Mouse (Mus musculus) MEL-GATA-1-ER (cell line): Measurements from ENCODE around the gene Kndc1.

Experiments
- DNase-seq: peaks from one replicate; pipeline ENCODE4 v3.0.0-alpha.2; 2012; ENCODE audit warnings: low read depth; ENCODE audit errors: extremely low read depth

The Kndc1 gene

GRCm38 (mm10) chr7:139894655-139895557 lies at the start of gene Kndc1:
Gene Kndc1, plus strand, starts transcription at chr7:139894696.
- no peak for DNase-seq

- DNase-seq, result no peak
Observed at GRCm38 (mm10) chr7:139845101-139845500, 49.4 kb upstream of the Kndc1 start.

GRCm38 (mm10) chr7:139850152-139850551 lies 44.3 kb upstream of the Kndc1 start:
- no peak for DNase-seq

GRCm38 (mm10) chr7:139850677-139851076 lies 43.8 kb upstream of the Kndc1 start:
- DNase-seq, result no peak

GRCm38 (mm10) chr7:139851098-139851497 lies 43.4 kb upstream of the Kndc1 start:
- DNase-seq, result no peak

- no peak for DNase-seq
Observed at GRCm38 (mm10) chr7:139855261-139855660, 39.2 kb upstream of the Kndc1 start.

- DNase-seq, result peak; percentile 2
Observed at GRCm38 (mm10) chr7:139861411-139861810, 33.1 kb upstream of the Kndc1 start.

- DNase-seq, result no peak
Observed at GRCm38 (mm10) chr7:139863076-139863475, 31.4 kb upstream of the Kndc1 start.

GRCm38 (mm10) chr7:139864253-139864652 lies 30.2 kb upstream of the Kndc1 start:
- no peak for DNase-seq

GRCm38 (mm10) chr7:139864871-139865270 lies 29.6 kb upstream of the Kndc1 start:
- no peak for DNase-seq

GRCm38 (mm10) chr7:139871014-139871413 lies 23.5 kb upstream of the Kndc1 start:
- DNase-seq, result no peak

GRCm38 (mm10) chr7:139877167-139877792 lies 17.2 kb upstream of the Kndc1 start:
- no peak for DNase-seq

GRCm38 (mm10) chr7:139878122-139878521 lies 16.4 kb upstream of the Kndc1 start:
- no peak for DNase-seq

- no peak for DNase-seq
Observed at GRCm38 (mm10) chr7:139878621-139879020, 15.9 kb upstream of the Kndc1 start.

- no peak for DNase-seq
Observed at GRCm38 (mm10) chr7:139883545-139883944, 11.0 kb upstream of the Kndc1 start.

GRCm38 (mm10) chr7:139891779-139892178 lies 2.7 kb upstream of the Kndc1 start:
- DNase-seq, result no peak

- no peak for DNase-seq
Observed at GRCm38 (mm10) chr7:139896271-139896670, 1.8 kb downstream of the Kndc1 start.

GRCm38 (mm10) chr7:139896796-139897195 lies 2.3 kb downstream of the Kndc1 start:
- no peak for DNase-seq

GRCm38 (mm10) chr7:139898606-139899005 lies 4.1 kb downstream of the Kndc1 start:
- DNase-seq, result no peak

- no peak for DNase-seq
Observed at GRCm38 (mm10) chr7:139899505-139899904, 5.0 kb downstream of the Kndc1 start.

- no peak for DNase-seq
Observed at GRCm38 (mm10) chr7:139900456-139900855, 6.0 kb downstream of the Kndc1 start.

GRCm38 (mm10) chr7:139900896-139901295 lies 6.4 kb downstream of the Kndc1 start:
- DNase-seq, result no peak

GRCm38 (mm10) chr7:139901981-139902380 lies 7.5 kb downstream of the Kndc1 start:
- no peak for DNase-seq
